In genomic region chr2:148442710-148443109, GRCm38 (mm10) we compare ENCODE assay signal across 8 mouse cellular contexts. TPM values are rescaled to one million over a fixed set of nuclear protein-coding genes. Genes with fewer than 3 reads are reported as not detected.
DNase-seq lines count a peak whose midpoint lies in the region; ATAC-seq and TF ChIP-seq lines count a peak whose summit lies in the region.

No protein-coding gene starts in this region.

- peak overlapping the region; percentile 33 for H3K4me3 ChIP-seq in layer of hippocampus, adult 2 months
- H3K4me3 ChIP-seq in embryonic facial prominence, embryonic 12.5 days, result no peak overlapping the region
- peak overlapping the region; percentile 13; the same call in 1 of the 2 replicates for H3K4me3 ChIP-seq in hindbrain, embryonic 14.5 days (replicated peaks; ENCODE audit: low read length)

- no peak overlapping the region for H3K4me2 ChIP-seq in embryonic facial prominence, embryonic 12.5 days (replicated peaks)
- no peak overlapping the region for H3K4me2 ChIP-seq in hindbrain, embryonic 14.5 days (replicated peaks)

- WGBS in embryonic facial prominence, embryonic 12.5 days, result 89% methylated on average over 4 of the region's 4 CpGs
- WGBS in hindbrain, embryonic 14.5 days, result 93% methylated on average over 4 of the region's 4 CpGs

- H3K4me1 ChIP-seq in embryonic facial prominence, embryonic 12.5 days, result 0 out of 2 replicates have a peak, but pooled peaks cover 2% of the 10 kb centered on the region
- no peaks in the 10 kb centered on the region for H3K4me1 ChIP-seq in hindbrain, embryonic 14.5 days (replicated peaks; ENCODE audit: control insufficient read depth, insufficient read depth, low read length)

- no peaks in the 10 kb centered on the region for H3K36me3 ChIP-seq in embryonic facial prominence, embryonic 12.5 days
- no peaks in the 10 kb centered on the region for H3K36me3 ChIP-seq in hindbrain, embryonic 14.5 days (replicated peaks; ENCODE audit: control insufficient read depth, insufficient read depth)

- ATAC-seq in embryonic facial prominence, embryonic 12.5 days (ENCODE audit: insufficient number of reproducible peaks, insufficient read depth, low FRiP score, low TSS enrichment), result no peak
- peak; percentile 19; the same call in 1 of the 2 replicates for ATAC-seq in hindbrain, embryonic 14.5 days (ENCODE audit: low FRiP score)

- DNase-seq in layer of hippocampus, adult 2 months (ENCODE audit: low spot score in 2 of 2), result no peak
- DNase-seq in layer of hippocampus, postnatal 36 days, result no peak
- no peak for DNase-seq in hindbrain, embryonic 14.5 days (ENCODE audit: low spot score)
- DNase-seq in lung, postnatal 10 days, result peak; percentile 6
- no peak for DNase-seq in ovary, adult 18-20 months (ENCODE audit: low spot score)
- DNase-seq in right cerebral cortex, postnatal 36 days (ENCODE audit: low spot score in 2 of 2), result no peak
- no peak for DNase-seq in cerebellum, adult 18-20 months

- TF ChIP-seq CTCF in layer of hippocampus, adult 2 months (conservative IDR thresholded peaks at IDR 0.05), result no peak

- no peaks in the 10 kb centered on the region for H3K9me3 ChIP-seq in embryonic facial prominence, embryonic 12.5 days
- H3K9me3 ChIP-seq in hindbrain, embryonic 14.5 days (ENCODE audit: control insufficient read depth, low read length), result no peaks in the 10 kb centered on the region

- H3K27ac ChIP-seq in layer of hippocampus, adult 2 months, result peak overlapping the region; percentile 72
- H3K27ac ChIP-seq in embryonic facial prominence, embryonic 12.5 days, result 0 out of 2 replicates have a peak overlapping the region, but pooled peaks have one; percentile 24
- 0 out of 2 replicates have a peak overlapping the region, but pooled peaks have one; percentile 36 for H3K27ac ChIP-seq in hindbrain, embryonic 14.5 days

- no peak overlapping the region for H3K9ac ChIP-seq in embryonic facial prominence, embryonic 12.5 days
- H3K9ac ChIP-seq in hindbrain, embryonic 14.5 days, result no peak overlapping the region

- H3K27me3 ChIP-seq in embryonic facial prominence, embryonic 12.5 days, result no peaks in the 10 kb centered on the region
- no peaks in the 10 kb centered on the region for H3K27me3 ChIP-seq in hindbrain, embryonic 14.5 days (ENCODE audit: control insufficient read depth, insufficient read depth, low read length)

RNA-seq across cellular contexts. Expression of gene Cd93, which starts 0.7 kb away (rescaled TPM):
- 1 to 10 TPM; 3.2 to 5.1 TPM for total RNA-seq in layer of hippocampus, adult 2 months (2021)
- 1 to 10 TPM; 5.0 to 6.2 TPM for total RNA-seq in layer of hippocampus, postnatal 36 days (2021)
- 6.8 and 7.8 TPM in 2 replicates for polyA plus RNA-seq in embryonic facial prominence, embryonic 12.5 days (2016; fragmentation: Nextera tagmentation; extraction: Ambion mirVana)
- 10.1 and 10.3 TPM in 2 replicates for polyA plus RNA-seq in hindbrain, embryonic 14.5 days (2014; fragmentation: Nextera tagmentation; extraction: Ambion mirVana)

RNA-seq across cellular contexts. Expression of gene Thbd, which starts 34.7 kb away (rescaled TPM):
- total RNA-seq in layer of hippocampus, adult 2 months (2021), result 1 to 10 TPM; 5.3 to 6.9 TPM
- 1 to 10 TPM; 5.5 to 7.6 TPM for total RNA-seq in layer of hippocampus, postnatal 36 days (2021)
- polyA plus RNA-seq in embryonic facial prominence, embryonic 12.5 days (2016; fragmentation: Nextera tagmentation; extraction: Ambion mirVana), result 12.6 and 15.3 TPM in 2 replicates
- polyA plus RNA-seq in hindbrain, embryonic 14.5 days (2014; fragmentation: Nextera tagmentation; extraction: Ambion mirVana), result 8.2 and 8.5 TPM in 2 replicates

RNA-seq across cellular contexts. Expression of gene Sstr4, which starts 47.6 kb away (rescaled TPM):
- 10 to 100 TPM; 75.5 TPM for total RNA-seq in layer of hippocampus, adult 2 months (2021)
- total RNA-seq in layer of hippocampus, postnatal 36 days (2021), result 10 to 100 TPM; 76.1 to 81.3 TPM
- polyA plus RNA-seq in embryonic facial prominence, embryonic 12.5 days (2016; fragmentation: Nextera tagmentation; extraction: Ambion mirVana), result 2.4 and 2.7 TPM in 2 replicates
- polyA plus RNA-seq in hindbrain, embryonic 14.5 days (2014; fragmentation: Nextera tagmentation; extraction: Ambion mirVana), result 3.7 and 4.1 TPM in 2 replicates
